Mouse (Mus musculus) kidney, adult 11 months (tissue): ENCODE results near the gene Tomt.
"Not testable (repeated sequence)": the region's sequence is repeated elsewhere in the genome, so short reads cannot be mapped to it uniquely, and the experiment has no call there.

Source experiments
- DNase-seq: peaks from one replicate; pipeline ENCODE4 v3.0.0; 2022

Gene Tomt

GRCm38 (mm10) chr7:101906287-101906681 is at the start of gene Tomt:
TSS of gene Tomt (minus strand) at chr7:101906359.
- no peak for DNase-seq

- no peak for DNase-seq
Observed at GRCm38 (mm10) chr7:101955862-101956261, 49.7 kb upstream of the Tomt start.

GRCm38 (mm10) chr7:101955276-101955675 is 49.1 kb upstream of the Tomt start:
- no peak for DNase-seq

DNA sequence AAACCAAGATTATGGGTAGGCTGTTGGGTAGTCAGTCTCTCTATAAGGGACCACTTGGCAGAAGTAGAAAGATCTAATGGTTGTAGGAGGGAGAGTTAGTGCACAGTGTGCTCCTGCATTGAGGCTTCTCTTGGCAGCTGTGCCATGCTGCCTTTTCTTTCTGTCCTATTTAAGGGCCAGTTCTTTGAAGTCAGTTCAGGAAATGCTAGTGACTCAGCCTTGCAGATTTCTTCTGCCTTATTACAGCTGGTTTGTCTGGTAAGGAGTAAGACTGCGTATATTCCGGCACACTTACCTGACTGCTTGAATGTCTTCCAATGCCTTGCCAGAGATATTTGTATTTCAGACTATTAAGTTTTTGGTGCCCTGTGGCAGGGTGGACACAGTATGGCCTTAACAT is 48.0 kb upstream of the Tomt start:
- no peak for DNase-seq

DNA sequence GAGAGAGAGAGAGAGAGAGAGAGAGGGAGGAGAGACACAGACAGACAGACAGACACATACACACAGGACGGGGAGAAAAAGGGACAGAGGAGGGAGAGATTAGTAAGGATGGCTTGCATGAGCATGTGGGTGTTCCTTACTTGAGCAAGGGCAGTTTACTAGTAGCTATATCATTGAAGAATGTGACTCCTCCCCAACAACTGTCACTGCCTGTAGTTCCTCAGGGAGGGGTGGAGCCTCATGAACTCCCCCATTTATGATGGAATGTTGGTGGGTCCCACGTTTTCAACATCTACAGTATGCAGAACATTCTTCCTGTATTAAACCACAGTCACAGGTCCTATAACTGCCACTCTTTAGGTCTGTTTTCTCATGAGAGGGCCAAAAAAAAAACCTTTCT is 45.9 kb upstream of the Tomt start:
- DNase-seq = no peak

DNA sequence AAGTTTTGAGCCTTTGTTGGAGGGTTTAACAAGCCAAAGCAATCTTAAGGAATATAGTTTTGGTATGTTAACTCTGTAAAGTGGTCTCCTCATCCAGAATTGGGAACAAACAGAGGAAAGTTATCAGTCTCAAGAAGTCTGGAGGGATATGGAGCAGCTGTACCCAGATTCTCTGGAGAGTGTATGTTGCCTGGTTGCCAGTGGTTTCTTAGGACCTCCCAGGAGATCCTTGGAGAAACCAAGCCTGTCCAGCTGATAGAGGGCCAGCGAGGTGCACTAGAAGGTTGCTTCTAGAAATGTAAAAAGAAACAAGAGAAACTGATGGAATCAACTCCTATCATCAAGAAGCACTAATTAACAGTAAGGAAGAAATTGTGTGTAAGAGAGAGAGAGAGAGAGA is 45.5 kb upstream of the Tomt start:
- DNase-seq = no peak

- not testable (repeated sequence) for DNase-seq
Observed at GRCm38 (mm10) chr7:101949008-101949407, 42.8 kb upstream of the Tomt start.

DNA sequence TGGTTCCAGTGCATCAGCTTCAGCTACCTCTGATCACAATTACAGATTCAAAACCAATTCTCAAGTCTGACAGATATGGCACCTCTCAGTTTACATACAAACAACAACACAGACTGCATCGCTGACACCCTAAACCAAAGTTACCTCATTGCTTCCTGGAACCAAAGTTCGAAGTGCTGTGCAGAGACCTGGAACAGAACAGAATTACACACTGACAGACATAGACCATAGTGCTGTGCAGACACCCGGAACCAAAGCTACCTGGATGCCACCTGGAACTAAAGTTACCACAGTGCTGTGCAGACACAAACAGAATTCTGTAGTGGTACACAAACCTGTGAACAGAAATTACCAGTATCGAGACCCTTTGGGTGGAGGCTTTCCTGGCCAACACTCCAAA is 33.6 kb upstream of the Tomt start:
- DNase-seq = peak; percentile 73

DNA sequence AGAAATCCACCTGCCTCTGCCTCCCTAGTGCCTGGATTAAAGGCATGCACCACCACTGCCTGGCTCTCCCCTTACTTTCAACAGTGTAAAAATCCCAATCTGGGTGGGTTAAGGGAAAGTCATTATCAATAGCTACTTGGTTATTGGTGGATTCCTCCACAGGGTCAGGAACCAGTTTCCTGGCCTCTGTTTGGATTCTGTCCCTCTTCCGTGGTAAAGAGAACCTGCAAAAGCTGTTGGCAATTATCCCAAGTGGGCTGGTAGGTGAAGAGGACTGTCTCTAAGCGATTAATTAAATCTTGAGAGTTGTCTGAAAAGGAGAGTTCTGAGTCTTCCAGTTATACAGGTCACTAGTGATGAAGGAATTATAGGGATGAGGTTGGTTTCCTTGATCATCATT is 32.2 kb upstream of the Tomt start:
- DNase-seq = no peak

DNA sequence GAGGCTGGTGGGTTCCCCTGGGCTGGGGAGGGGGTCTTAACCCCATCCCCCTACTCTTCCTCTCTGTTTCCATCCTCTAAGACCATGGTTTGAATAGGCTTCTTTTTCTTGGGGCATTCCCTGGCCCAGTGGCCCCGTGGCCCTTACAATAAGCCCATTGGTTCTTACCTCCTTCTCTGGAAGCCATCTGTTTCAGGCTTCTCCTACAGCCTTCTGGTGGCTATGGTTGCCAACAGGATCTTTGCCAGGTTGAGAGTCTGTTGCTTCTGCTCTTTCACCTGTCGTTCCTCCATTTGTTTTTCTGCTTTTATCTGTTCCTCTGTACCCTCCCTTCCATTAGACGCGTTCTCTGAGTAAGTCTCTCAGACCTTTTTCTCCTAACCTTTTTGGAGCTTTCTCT is 31.4 kb upstream of the Tomt start:
- DNase-seq = no peak

- DNase-seq = no peak
Observed at GRCm38 (mm10) chr7:101936996-101937395, 30.8 kb upstream of the Tomt start.

GRCm38 (mm10) chr7:101935957-101936356 is 29.8 kb upstream of the Tomt start:
- no peak for DNase-seq

DNA sequence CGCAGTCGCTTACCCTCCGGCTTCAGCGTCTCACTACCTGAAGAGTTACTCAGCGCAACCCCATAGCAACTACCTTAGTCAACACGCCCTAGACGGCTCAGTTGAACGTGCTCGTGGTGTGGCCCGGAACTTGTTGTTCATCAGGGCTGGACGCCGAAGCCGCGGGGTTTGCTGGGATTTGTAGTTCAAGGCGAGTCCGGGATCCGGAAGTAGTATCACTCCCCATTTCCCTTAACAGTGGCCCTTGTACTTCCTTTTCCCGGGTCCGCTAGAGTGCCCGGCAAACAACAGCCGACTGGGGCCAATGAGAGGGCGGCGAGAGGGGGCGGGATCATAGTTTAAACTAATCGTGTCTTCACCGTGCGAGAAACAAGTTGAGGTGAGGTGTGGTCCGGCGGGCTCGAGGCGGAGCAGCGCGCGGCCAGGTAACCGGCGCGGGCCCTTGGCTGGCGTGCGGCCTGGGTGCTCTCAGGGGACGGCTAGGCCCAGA is 27.6 kb upstream of the Tomt start, which contains the start of the genes Lrrc51 and Numa1:
Lrrc51 (minus strand) TSS at position 145 of the 490 bp plus-strand sequence.
Numa1 (plus strand) TSS at position 361 of the 490 bp plus-strand sequence.
- DNase-seq = peak; percentile 99

DNA sequence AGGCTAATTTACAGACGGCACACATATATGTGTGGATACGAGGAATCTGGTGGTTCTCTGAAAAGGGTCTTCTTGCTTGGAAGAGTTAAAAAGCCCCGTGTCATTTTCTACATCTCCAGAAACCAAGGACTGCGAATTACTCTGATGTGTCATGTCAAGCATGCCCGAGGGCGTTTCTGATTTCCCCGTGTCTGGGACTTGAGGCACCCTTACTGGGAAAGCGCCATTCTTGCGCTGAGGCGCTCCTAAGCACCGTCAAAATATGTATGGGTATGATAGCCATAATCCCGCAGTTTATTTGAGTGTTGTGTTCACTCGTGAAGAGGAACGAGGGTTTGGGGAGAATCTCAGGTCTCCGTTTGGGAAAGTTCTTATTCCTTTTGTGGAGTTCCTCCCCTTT is 27.1 kb upstream of the Tomt start:
- DNase-seq = no peak

GRCm38 (mm10) chr7:101932551-101932950 is 26.4 kb upstream of the Tomt start:
- DNase-seq = no peak

DNA sequence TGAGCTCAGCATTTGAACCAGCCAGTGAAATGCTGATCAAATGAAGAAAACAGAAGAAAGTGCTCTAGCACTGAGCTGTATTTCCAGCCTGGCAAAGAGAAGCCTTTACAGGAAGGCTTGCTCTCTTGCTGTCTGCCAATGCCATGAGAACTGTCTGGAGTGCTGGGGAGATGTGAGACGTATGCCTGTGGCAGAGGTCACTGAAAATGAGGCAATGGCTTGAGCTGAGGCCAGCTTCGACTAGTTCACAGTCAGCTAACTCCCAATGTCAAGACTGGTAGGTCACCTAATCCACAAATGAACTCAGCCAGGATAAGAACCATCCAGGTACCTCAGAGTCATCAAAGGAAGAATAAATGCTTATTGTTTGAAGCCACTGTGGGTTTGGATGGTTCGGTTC is 21.9 kb upstream of the Tomt start:
- DNase-seq = no peak

- DNase-seq = not testable (repeated sequence)
Observed at GRCm38 (mm10) chr7:101925892-101926291, 19.7 kb upstream of the Tomt start.

DNA sequence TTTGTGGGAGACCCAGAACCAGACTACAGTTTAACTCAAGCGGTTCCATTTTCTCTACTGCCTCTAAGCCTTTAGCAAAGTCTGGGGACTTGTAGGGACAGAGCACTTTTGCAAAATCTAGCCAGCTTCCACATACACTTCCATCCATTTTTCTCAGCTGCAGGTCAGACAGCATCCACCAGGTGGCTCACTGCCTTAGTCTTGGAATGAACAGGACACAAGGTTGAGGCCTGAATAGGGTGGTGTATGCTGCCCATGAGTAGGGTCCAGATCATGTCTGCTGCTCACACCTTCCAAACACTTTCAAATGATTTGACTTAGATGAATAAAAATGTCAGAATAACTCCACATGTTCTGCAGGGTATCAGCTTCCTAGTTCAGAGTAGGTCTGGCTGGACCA is 11.9 kb upstream of the Tomt start:
- DNase-seq = no peak

GRCm38 (mm10) chr7:101911982-101912381 is 5.8 kb upstream of the Tomt start:
- no peak for DNase-seq

GRCm38 (mm10) chr7:101910138-101910537 is 4.0 kb upstream of the Tomt start:
- DNase-seq = peak; percentile 48

GRCm38 (mm10) chr7:101908367-101908766 is 2.2 kb upstream of the Tomt start:
- no peak for DNase-seq

DNA sequence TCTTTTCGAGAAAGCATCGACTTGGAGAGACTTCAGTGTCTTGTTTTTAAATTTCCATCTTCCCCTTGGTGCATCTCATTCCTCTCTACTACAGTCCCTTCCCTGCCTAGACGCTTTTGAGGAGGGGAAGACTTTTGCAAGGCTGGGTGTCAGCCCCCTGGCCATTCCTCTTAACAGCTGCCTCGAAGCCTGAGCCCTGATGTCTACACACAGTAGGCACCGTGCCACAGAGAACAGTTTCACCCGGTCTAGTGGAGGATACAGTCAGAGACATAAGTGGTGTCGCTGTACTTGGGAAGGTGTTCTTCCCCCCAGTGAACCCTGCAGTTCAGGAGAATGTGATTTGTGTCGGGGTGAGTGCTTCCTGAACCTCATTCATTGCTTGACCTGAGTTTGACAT is 537 bp upstream of the Tomt start:
- DNase-seq = no peak

- DNase-seq = peak; percentile 100
Observed at GRCm38 (mm10) chr7:101905561-101906286, 435 bp downstream of the Tomt start, which contains the start of gene Lamtor1. TSS of gene Lamtor1 (plus strand) at chr7:101905904.

GRCm38 (mm10) chr7:101902846-101903245 is 3.3 kb downstream of the Tomt start:
- no peak for DNase-seq

GRCm38 (mm10) chr7:101901969-101902368 is 4.2 kb downstream of the Tomt start:
- no peak for DNase-seq
